ENCODE assay signal across 13 mouse cellular contexts in genomic region chr1:152790821-152791220, GRCm38 (mm10). TPM values are rescaled to one million over a fixed set of nuclear protein-coding genes. Genes with fewer than 3 reads are reported as not detected.
DNase-seq lines count a peak whose midpoint lies in the region; ATAC-seq and TF ChIP-seq lines count a peak whose summit lies in the region.
"Had no signal": no experiment of that assay in that cellular context is flagged by ENCODE, and none has a peak within 500 bp of the region (broad histone marks: within the 10 kb centered on the region; RNA-seq: fewer than 3 reads in every experiment).

No protein-coding gene starts in this region.

- no peak for ATAC-seq in neural tube, embryonic 15.5 days (ENCODE audit: low FRiP score)
- ATAC-seq in stomach, postnatal 0 days (ENCODE audit: low FRiP score, low TSS enrichment), result peak; percentile 32; the same call in 1 of the 2 replicates
- ATAC-seq: Patski had no signal

- peak; percentile 31 for DNase-seq in embryo, embryonic 10.5 days (ENCODE audit: low spot score)
- no peak for DNase-seq in embryo, embryonic 9.5 days (ENCODE audit: extremely low spot score)
- DNase-seq in kidney, adult 2 months, result peak; percentile 11
- DNase-seq in kidney, postnatal 25 days, result no peak
- peak; percentile 51 for DNase-seq in neural tube, embryonic 10.5 days (ENCODE audit: extremely low spot score, low spot score)
- no peak for DNase-seq in stomach, postnatal 0 days (ENCODE audit: low spot score)
- DNase-seq in left cerebral cortex, postnatal 10 days (ENCODE audit: extremely low spot score in 1 of 2, low spot score in 2 of 2), result no peak

- no peaks in the 10 kb centered on the region for H3K27me3 ChIP-seq in kidney, adult 2 months (replicated peaks; ENCODE audit: control insufficient read depth, insufficient read depth, low read length)
- no peaks in the 10 kb centered on the region for H3K27me3 ChIP-seq in neural tube, embryonic 15.5 days (replicated peaks)
- H3K27me3 ChIP-seq in stomach, postnatal 0 days (ENCODE audit: control insufficient read depth, insufficient read depth, low read length), result no peaks in the 10 kb centered on the region
- H3K27me3 ChIP-seq: Patski had no signal

- H3K4me2 ChIP-seq in neural tube, embryonic 15.5 days, result no peak overlapping the region
- H3K4me2 ChIP-seq in stomach, postnatal 0 days (replicated peaks; ENCODE audit: low read depth), result no peak overlapping the region

- no peaks in the 10 kb centered on the region for H3K9me3 ChIP-seq in neural tube, embryonic 15.5 days (replicated peaks)
- no peaks in the 10 kb centered on the region for H3K9me3 ChIP-seq in stomach, postnatal 0 days (ENCODE audit: control insufficient read depth, low read length)

- H3K4me3 ChIP-seq in kidney, adult 2 months (ENCODE audit: insufficient read depth, low read depth, low read length), result no peak overlapping the region
- H3K4me3 ChIP-seq in neural tube, embryonic 15.5 days (replicated peaks), result no peak overlapping the region
- H3K4me3 ChIP-seq in stomach, postnatal 0 days (ENCODE audit: low read depth, low read length), result no peak overlapping the region

- no peak for TF ChIP-seq POLR2A in kidney, adult 2 months (IDR thresholded peaks at IDR 0.05; ENCODE audit: low read depth, low read length)

- 9% methylated on average over 6 of the region's 6 CpGs for WGBS in kidney, adult 2 months
- 13% methylated on average over 6 of the region's 6 CpGs for WGBS in neural tube, embryonic 15.5 days
- 13% methylated on average over 6 of the region's 6 CpGs for WGBS in stomach, postnatal 0 days

- H3K4me1 ChIP-seq in kidney, adult 2 months (ENCODE audit: control insufficient read depth, insufficient read depth, low read length), result no peaks in the 10 kb centered on the region
- peaks cover 15% of the 10 kb centered on the region for H3K4me1 ChIP-seq in neural tube, embryonic 15.5 days
- 0 out of 2 replicates have a peak, but pooled peaks cover 3% of the 10 kb centered on the region for H3K4me1 ChIP-seq in stomach, postnatal 0 days (replicated peaks; ENCODE audit: control insufficient read depth, insufficient read depth)

- no peak for TF ChIP-seq CTCF in kidney, adult 2 months (conservative IDR thresholded peaks at IDR 0.05; ENCODE audit: insufficient read depth, insufficient read length, low read depth, low read length)
- no peak for TF ChIP-seq CTCF in stomach, postnatal 0 days (IDR thresholded peaks at IDR 0.05; ENCODE audit: low read depth)

- intact Hi-C loops in left cerebral cortex, postnatal 10 days (cut with DNase I), result no loop called here

- no peak for TF ChIP-seq EP300 in stomach, postnatal 0 days (optimal IDR thresholded peaks at IDR 0.05)

- H3K9ac ChIP-seq in neural tube, embryonic 15.5 days (replicated peaks), result no peak overlapping the region
- no peak overlapping the region for H3K9ac ChIP-seq in stomach, postnatal 0 days (ENCODE audit: low read length)

- no peaks in the 10 kb centered on the region for H3K36me3 ChIP-seq in kidney, adult 2 months (ENCODE audit: control insufficient read depth, insufficient read depth, low read length)
- no peaks in the 10 kb centered on the region for H3K36me3 ChIP-seq in neural tube, embryonic 15.5 days
- H3K36me3 ChIP-seq in stomach, postnatal 0 days (ENCODE audit: control insufficient read depth, insufficient read depth, low read length), result no peaks in the 10 kb centered on the region

- no peak overlapping the region for H3K27ac ChIP-seq in kidney, adult 2 months (ENCODE audit: insufficient read depth, low read depth, low read length)
- no peak overlapping the region for H3K27ac ChIP-seq in neural tube, embryonic 15.5 days (replicated peaks)
- H3K27ac ChIP-seq in stomach, postnatal 0 days (replicated peaks), result no peak overlapping the region

RNA-seq across cellular contexts. Expression of gene Ncf2, which starts 9.2 kb away (rescaled TPM):
- polyA plus RNA-seq in kidney, adult 2 months (2012; rRNA removed), result 2.6 and 4.2 TPM in 2 replicates
- 3.4 and 6.2 TPM in 2 replicates for polyA plus RNA-seq in neural tube, embryonic 15.5 days (2015; fragmentation: Nextera tagmentation; extraction: Ambion mirVana)
- 2.5 and 2.6 TPM in 2 replicates for polyA plus RNA-seq in stomach, postnatal 0 days (2015; fragmentation: Nextera tagmentation; extraction: Ambion mirVana)
- 1 to 10 TPM; 2.4 to 2.8 TPM for total RNA-seq in left cerebral cortex, postnatal 10 days (2021)

RNA-seq across cellular contexts. Expression of gene Arpc5, which starts 24.5 kb away (rescaled TPM):
- polyA plus RNA-seq in kidney, adult 2 months (2012; rRNA removed), result 67.4 and 67.5 TPM in 2 replicates
- 248 and 252 TPM in 2 replicates for polyA plus RNA-seq in neural tube, embryonic 15.5 days (2015; fragmentation: Nextera tagmentation; extraction: Ambion mirVana)
- polyA plus RNA-seq in stomach, postnatal 0 days (2015; fragmentation: Nextera tagmentation; extraction: Ambion mirVana), result 350 and 355 TPM in 2 replicates
- 100 to 1,000 TPM; 210 to 213 TPM for total RNA-seq in left cerebral cortex, postnatal 10 days (2021)

RNA-seq across cellular contexts. Expression of gene Rgl1, which starts 24.7 kb away (rescaled TPM):
- 68.4 and 73.2 TPM in 2 replicates for polyA plus RNA-seq in kidney, adult 2 months (2012; rRNA removed)
- 18.8 and 24.2 TPM in 2 replicates for polyA plus RNA-seq in neural tube, embryonic 15.5 days (2015; fragmentation: Nextera tagmentation; extraction: Ambion mirVana)
- polyA plus RNA-seq in stomach, postnatal 0 days (2015; fragmentation: Nextera tagmentation; extraction: Ambion mirVana), result 21.0 and 23.0 TPM in 2 replicates
- 10 to 100 TPM; 85.2 to 86.9 TPM for total RNA-seq in left cerebral cortex, postnatal 10 days (2021)

RNA-seq across cellular contexts. Expression of gene Apobec4, which starts 40.5 kb away (rescaled TPM):
- not detected in 2 replicates for polyA plus RNA-seq in kidney, adult 2 months (2012; rRNA removed)
- 0.09 TPM in 1 of 2 replicates, not detected in the other for polyA plus RNA-seq in neural tube, embryonic 15.5 days (2015; fragmentation: Nextera tagmentation; extraction: Ambion mirVana)
- not detected in 2 replicates for polyA plus RNA-seq in stomach, postnatal 0 days (2015; fragmentation: Nextera tagmentation; extraction: Ambion mirVana)
- total RNA-seq in left cerebral cortex, postnatal 10 days (2021), result not detected
- total RNA-seq: layer of hippocampus, adult 18-20 months; left cerebral cortex, postnatal 4 days had no signal
- polyA plus RNA-seq: brain, embryonic 14.5 days; gonadal fat pad, adult 2 months; Patski had no signal

Comparison
In these comparisons a context has a peak if more than half of its experiments do, and no peak if none do; other contexts are left out.
1. DNase-seq: peak in embryo, embryonic 10.5 days (single experiment), kidney, adult 2 months (single experiment) and neural tube, embryonic 10.5 days (single experiment); none in embryo, embryonic 9.5 days (single experiment), kidney, postnatal 25 days (0 of 2), stomach, postnatal 0 days (single experiment) and left cerebral cortex, postnatal 10 days (0 of 2).